ENCODE assay signal across 16 mouse cellular contexts in genomic region chr5:102996331-102996730, GRCm38 (mm10).
"Had no signal": no experiment of that assay in that cellular context is flagged by ENCODE, and none has a peak within 500 bp of the region (broad histone marks: within the 10 kb centered on the region; RNA-seq: fewer than 3 reads in every experiment).

No protein-coding gene starts in this region.

- ATAC-seq: midbrain, embryonic 15.5 days had no signal

- H3K4me3 ChIP-seq: kidney, embryonic 15.5 days; liver, embryonic 13.5 days; midbrain, embryonic 12.5 days; midbrain, embryonic 15.5 days; neural tube, embryonic 12.5 days; neural tube, embryonic 15.5 days had no signal

- H3K27me3 ChIP-seq: kidney, embryonic 15.5 days; liver, embryonic 13.5 days; midbrain, embryonic 12.5 days; midbrain, embryonic 15.5 days; neural tube, embryonic 12.5 days; neural tube, embryonic 15.5 days had no signal

- H3K4me2 ChIP-seq: kidney, embryonic 15.5 days; liver, embryonic 13.5 days; midbrain, embryonic 12.5 days; midbrain, embryonic 15.5 days; neural tube, embryonic 12.5 days; neural tube, embryonic 15.5 days had no signal

- H3K36me3 ChIP-seq: kidney, embryonic 15.5 days; liver, embryonic 13.5 days; midbrain, embryonic 12.5 days; midbrain, embryonic 15.5 days; neural tube, embryonic 12.5 days; neural tube, embryonic 15.5 days had no signal

- H3K9ac ChIP-seq: kidney, embryonic 15.5 days; liver, embryonic 13.5 days; midbrain, embryonic 12.5 days; midbrain, embryonic 15.5 days; neural tube, embryonic 12.5 days; neural tube, embryonic 15.5 days had no signal

- H3K27ac ChIP-seq: kidney, embryonic 15.5 days; liver, embryonic 13.5 days; midbrain, embryonic 12.5 days; midbrain, embryonic 15.5 days; neural tube, embryonic 12.5 days; neural tube, embryonic 15.5 days; stomach, postnatal 0 days had no signal

- DNase-seq: kidney, adult 11 months; kidney, adult 8-10 months; kidney, postnatal 10 days; kidney, postnatal 36 days; liver, embryonic 13.5 days; lung, adult 2 months; lung, postnatal 14 days; lung, postnatal 4 days; retina, postnatal 1 day; thymus, postnatal 25 days had no signal

- H3K4me1 ChIP-seq: kidney, embryonic 15.5 days; liver, embryonic 13.5 days; midbrain, embryonic 12.5 days; midbrain, embryonic 15.5 days; neural tube, embryonic 12.5 days had no signal

- H3K9me3 ChIP-seq: kidney, embryonic 15.5 days; midbrain, embryonic 12.5 days; midbrain, embryonic 15.5 days; neural tube, embryonic 12.5 days; neural tube, embryonic 15.5 days had no signal
